Mouse (Mus musculus): ENCODE data around the gene Dlgap3. TPM values are rescaled to one million over a fixed set of nuclear protein-coding genes. Genes with fewer than 3 reads are reported as not detected.

The Dlgap3 gene
- total RNA-seq (2022) = under 1 TPM in 3 of 4 experiments, not detected in 1; 0.11 to 0.15 (median 0.13) TPM

- no peak for DNase-seq (ENCODE audit: low spot score in 2 of 2)
Observed at GRCm38 (mm10) chr4:127168914-127169345, at the start of gene Dlgap3. Gene Dlgap3, plus strand, starts transcription at chr4:127169204.

GRCm38 (mm10) chr4:127123391-127123790, 45.6 kb upstream of the Dlgap3 start, which contains the start of gene Tmem35b:
Gene Tmem35b, plus strand, starts transcription at chr4:127123691.
- DNase-seq (ENCODE audit: low spot score in 2 of 2) = no peak

GRCm38 (mm10) chr4:127124331-127124730, 44.7 kb upstream of the Dlgap3 start:
- no peak for DNase-seq (ENCODE audit: low spot score in 2 of 2)

GRCm38 (mm10) chr4:127125834-127126463, 43.1 kb upstream of the Dlgap3 start:
- DNase-seq (ENCODE audit: low spot score in 2 of 2) = peak; percentile 56 to 64

- no peak for DNase-seq (ENCODE audit: low spot score in 2 of 2)
Observed at GRCm38 (mm10) chr4:127134687-127135086, 34.3 kb upstream of the Dlgap3 start.

GRCm38 (mm10) chr4:127137591-127137990, 31.4 kb upstream of the Dlgap3 start:
- DNase-seq (ENCODE audit: low spot score in 2 of 2) = no peak

- DNase-seq (ENCODE audit: low spot score in 2 of 2) = no peak
Observed at GRCm38 (mm10) chr4:127138486-127138885, 30.5 kb upstream of the Dlgap3 start.

GRCm38 (mm10) chr4:127150031-127150430, 19.0 kb upstream of the Dlgap3 start:
- no peak for DNase-seq (ENCODE audit: low spot score in 2 of 2)

GRCm38 (mm10) chr4:127153345-127153744, 15.7 kb upstream of the Dlgap3 start:
- no peak for DNase-seq (ENCODE audit: low spot score in 2 of 2)

- DNase-seq (ENCODE audit: low spot score in 2 of 2) = no peak
Observed at GRCm38 (mm10) chr4:127155757-127156156, 13.2 kb upstream of the Dlgap3 start.

GRCm38 (mm10) chr4:127157746-127158145, 11.3 kb upstream of the Dlgap3 start:
- DNase-seq (ENCODE audit: low spot score in 2 of 2) = no peak

- no peak for DNase-seq (ENCODE audit: low spot score in 2 of 2)
Observed at GRCm38 (mm10) chr4:127163926-127164325, 5.1 kb upstream of the Dlgap3 start.

GRCm38 (mm10) chr4:127167096-127167495, 1.9 kb upstream of the Dlgap3 start:
- no peak for DNase-seq (ENCODE audit: low spot score in 2 of 2)

- no peak for DNase-seq (ENCODE audit: low spot score in 2 of 2)
Observed at GRCm38 (mm10) chr4:127167731-127168130, 1.3 kb upstream of the Dlgap3 start.

GRCm38 (mm10) chr4:127168211-127168913, 642 bp upstream of the Dlgap3 start:
- no peak for DNase-seq (ENCODE audit: low spot score in 2 of 2)

- no peak for DNase-seq (ENCODE audit: low spot score in 2 of 2)
Observed at GRCm38 (mm10) chr4:127169346-127170221, 580 bp downstream of the Dlgap3 start.

- no peak for DNase-seq (ENCODE audit: low spot score in 2 of 2)
Observed at GRCm38 (mm10) chr4:127170866-127171265, 1.9 kb downstream of the Dlgap3 start.

- no peak for DNase-seq (ENCODE audit: low spot score in 2 of 2)
Observed at GRCm38 (mm10) chr4:127171341-127171905, 2.4 kb downstream of the Dlgap3 start.

GRCm38 (mm10) chr4:127172119-127172518, 3.1 kb downstream of the Dlgap3 start:
- DNase-seq (ENCODE audit: low spot score in 2 of 2) = no peak

- DNase-seq (ENCODE audit: low spot score in 2 of 2) = no peak
Observed at GRCm38 (mm10) chr4:127172614-127173013, 3.6 kb downstream of the Dlgap3 start.

- DNase-seq (ENCODE audit: low spot score in 2 of 2) = no peak
Observed at GRCm38 (mm10) chr4:127173461-127173860, 4.5 kb downstream of the Dlgap3 start.
